In genomic region chr16:76987711-76988110, GRCm38 (mm10) we compare ENCODE assay signal across 14 mouse cellular contexts. TPM values are rescaled to one million over a fixed set of nuclear protein-coding genes. Genes with fewer than 3 reads are reported as not detected.
DNase-seq lines count a peak whose midpoint lies in the region.
"Had no signal": no experiment of that assay in that cellular context is flagged by ENCODE, and none has a peak within 500 bp of the region (broad histone marks: within the 10 kb centered on the region; RNA-seq: fewer than 3 reads in every experiment).

No protein-coding gene starts in this region.

- peak; percentile 65 for DNase-seq in retina, embryonic 14.5 days (ENCODE audit: low spot score)
- DNase-seq in retina, postnatal 1 day: peak; percentile 60
- no peak for DNase-seq in kidney, postnatal 25 days
- DNase-seq in thymus, postnatal 0 days (ENCODE audit: low spot score): no peak
- DNase-seq: adrenal gland, adult 2 months; adrenal gland, adult 8-10 months; adrenal gland, postnatal 10 days; adrenal gland, postnatal 14 days; adrenal gland, postnatal 25 days; adrenal gland, postnatal 36 days; B cell, adult 2 months; cerebellum, adult 11 months; cerebellum, adult 11-12 months; cerebellum, adult 18-20 months had no signal

RNA-seq across cellular contexts. Expression of gene Usp25, which starts 25.8 kb away (rescaled TPM):
- 34.5 and 41.7 TPM in 2 replicates for polyA plus RNA-seq in thymus, postnatal 0 days (2015; fragmentation: Nextera tagmentation; extraction: Ambion mirVana)

Comparison
In these comparisons a context has a peak if more than half of its experiments do, and no peak if none do; other contexts are left out.
1. DNase-seq: peak in retina, embryonic 14.5 days (single experiment) and retina, postnatal 1 day (single experiment); none in kidney, postnatal 25 days (0 of 2) and thymus, postnatal 0 days (single experiment).